Mouse (Mus musculus): ENCODE measurements around the gene Ssu72. TPM values are rescaled to one million over a fixed set of nuclear protein-coding genes. Genes with fewer than 3 reads are reported as not detected.

Ssu72 gene
- total and polyA plus RNA-seq, 3 experiments: 140 to 267 (median 170) TPM

DNA sequence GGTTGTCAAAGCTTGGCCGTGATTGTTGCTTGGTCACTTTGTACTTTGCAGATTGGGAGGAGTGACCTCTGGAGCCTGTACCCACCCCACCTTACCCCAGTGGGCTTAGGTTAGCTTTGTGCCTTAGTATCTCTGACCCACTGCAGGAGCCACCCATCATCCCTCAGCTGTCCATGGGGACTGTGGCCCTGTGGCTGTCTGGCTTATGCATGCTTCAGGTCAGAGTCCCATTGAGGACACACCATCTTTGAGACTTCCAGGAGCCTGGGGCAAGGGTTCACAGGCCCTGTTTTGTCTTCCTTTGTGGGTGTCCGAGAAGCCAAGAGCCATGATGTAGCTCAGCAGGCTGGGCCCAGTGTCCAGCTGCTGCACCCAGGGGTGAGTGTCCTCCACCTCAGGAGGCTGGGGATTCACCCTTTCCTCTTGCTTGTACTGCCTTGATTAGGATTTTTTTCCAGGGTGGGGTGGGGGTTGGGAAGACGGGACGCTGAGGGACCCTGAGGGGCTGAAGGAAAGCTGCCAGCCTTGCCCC lies 9.0 kb upstream of the Ssu72 start:
- Histone ChIP-seq H3K27ac (ENCODE audit: control insufficient read depth, low read depth, low read length) (no peak overlapping the region), H3K4me3 (ENCODE audit: control insufficient read depth in 1 of 2, insufficient read depth in 1 of 2, low read depth in 2 of 2, low read length in 2 of 2) (no peak overlapping the region), H3K9ac (ENCODE audit: control insufficient read depth, low read depth, low read length, poor library complexity, severe bottlenecking) (no peak overlapping the region), H3K36me3 (ENCODE audit: control insufficient read depth in 1 of 2, insufficient read depth in 2 of 2, low read length in 2 of 2) (peaks cover 0 to 2% of the 10 kb centered on the region in 2 experiments; a peak in 1 of 4 replicates), H3K9me3 (replicated peaks; ENCODE audit: insufficient read depth, low read length) (no peaks in the 10 kb centered on the region), H3K4me1 (ENCODE audit: control insufficient read depth in 1 of 2, insufficient read depth in 2 of 2, low read length in 2 of 2) (peaks cover 0 to 9% of the 10 kb centered on the region in 2 experiments; a peak in 1 of 4 replicates), H3K79me2 (ENCODE audit: control insufficient read depth, insufficient read depth, low read length, poor library complexity) (no peaks in the 10 kb centered on the region; the same call in 1 of the 2 replicates), H3K27me3 (ENCODE audit: control insufficient read depth in 1 of 2, insufficient read depth in 2 of 2, low read length in 2 of 2) (peaks cover 0 to 5% of the 10 kb centered on the region in 2 experiments; a peak in 2 of 4 replicates)
- no peak for DNase-seq (ENCODE audit: low read depth, low spot score)
- TF ChIP-seq MEF2A (IDR thresholded peaks at IDR 0.05; ENCODE audit: extremely low read depth, insufficient replicate concordance, low read depth, low read length, poor library complexity, severe bottlenecking): no peak
- TF ChIP-seq POLR2AphosphoS2 (IDR thresholded peaks at IDR 0.05; ENCODE audit: low read length): no peak
- no peak for TF ChIP-seq CHD2 (IDR thresholded peaks at IDR 0.05; ENCODE audit: low read length)
- no peak for TF ChIP-seq RCOR1 (IDR thresholded peaks at IDR 0.05; ENCODE audit: low read depth, low read length)
- no peak for TF ChIP-seq BHLHE40 (IDR thresholded peaks at IDR 0.05; ENCODE audit: borderline replicate concordance, low read depth, low read length)
- TF ChIP-seq USF2 (IDR thresholded peaks at IDR 0.05; ENCODE audit: borderline replicate concordance in 1 of 2, insufficient read depth in 1 of 2, low read depth in 1 of 2, low read length in 2 of 2): no peak
- no peak for TF ChIP-seq ZMIZ1 (IDR thresholded peaks at IDR 0.05; ENCODE audit: low read depth, low read length)
- TF ChIP-seq GATA1 (IDR thresholded peaks at IDR 0.05; ENCODE audit: low read depth, low read length): no peak
- no peak for TF ChIP-seq CHD1 (IDR thresholded peaks at IDR 0.05; ENCODE audit: low read depth, low read length)
- TF ChIP-seq ZKSCAN1 (IDR thresholded peaks at IDR 0.05; ENCODE audit: low read depth, low read length): no peak
- TF ChIP-seq TAL1 (IDR thresholded peaks at IDR 0.05; ENCODE audit: low read length): no peak
- no peak for TF ChIP-seq ETS1 (IDR thresholded peaks at IDR 0.05; ENCODE audit: low read depth, low read length)

GRCm38 (mm10) chr4:155696261-155697255 lies 8.0 kb upstream of the Ssu72 start:
- TF ChIP-seq GATA1 (IDR thresholded peaks at IDR 0.05; ENCODE audit: low read depth, low read length) (no peak), ELF1 (IDR thresholded peaks at IDR 0.05; ENCODE audit: low read depth, low read length) (no peak), MYB (IDR thresholded peaks at IDR 0.05; ENCODE audit: low read depth, low read length) (no peak), SMC3 (IDR thresholded peaks at IDR 0.05; ENCODE audit: low read depth, low read length) (no peak), SIN3A (IDR thresholded peaks at IDR 0.05; ENCODE audit: low read length) (no peak), ZC3H11A (IDR thresholded peaks at IDR 0.05; ENCODE audit: low read depth, low read length) (no peak), CHD1 (IDR thresholded peaks at IDR 0.05; ENCODE audit: low read depth, low read length) (no peak), NELFE (IDR thresholded peaks at IDR 0.05; ENCODE audit: low read depth, low read length) (no peak), KAT2A (conservative IDR thresholded peaks at IDR 0.05; ENCODE audit: low read depth, low read length) (no peak)
- Histone ChIP-seq H3K4me1 (ENCODE audit: control insufficient read depth in 1 of 2, insufficient read depth in 2 of 2, low read length in 2 of 2) (peaks cover 0 to 9% of the 10 kb centered on the region in 2 experiments; a peak in 1 of 4 replicates), H3K36me3 (ENCODE audit: control insufficient read depth in 1 of 2, insufficient read depth in 2 of 2, low read length in 2 of 2) (peaks cover 0 to 2% of the 10 kb centered on the region in 2 experiments; a peak in 1 of 4 replicates), H3K9me3 (replicated peaks; ENCODE audit: insufficient read depth, low read length) (no peaks in the 10 kb centered on the region), H3K27me3 (ENCODE audit: control insufficient read depth in 1 of 2, insufficient read depth in 2 of 2, low read length in 2 of 2) (peaks cover 0 to 5% of the 10 kb centered on the region in 2 experiments; a peak in 2 of 4 replicates), H3K9ac (ENCODE audit: control insufficient read depth, low read depth, low read length, poor library complexity, severe bottlenecking) (no peak overlapping the region), H3K27ac (ENCODE audit: control insufficient read depth, low read depth, low read length) (no peak overlapping the region), H3K4me3 (ENCODE audit: control insufficient read depth in 1 of 2, insufficient read depth in 1 of 2, low read depth in 2 of 2, low read length in 2 of 2) (no peak overlapping the region), H3K79me2 (ENCODE audit: control insufficient read depth, insufficient read depth, low read length, poor library complexity) (no peaks in the 10 kb centered on the region; the same call in 1 of the 2 replicates)
- peak; percentile 41 for DNase-seq (ENCODE audit: low read depth, low spot score)

All from MEL (cell line).